Mouse (Mus musculus): ENCODE results near the gene Mcl1. TPM values are rescaled to one million over a fixed set of nuclear protein-coding genes. Genes with fewer than 3 reads are reported as not detected.
A peak's percentile ranks its signal among the peaks of the same experiment; 100 is the strongest.

Mcl1 gene
- polyA plus RNA-seq, 1 experiment from 2014 or later: 51.8 TPM

DNA sequence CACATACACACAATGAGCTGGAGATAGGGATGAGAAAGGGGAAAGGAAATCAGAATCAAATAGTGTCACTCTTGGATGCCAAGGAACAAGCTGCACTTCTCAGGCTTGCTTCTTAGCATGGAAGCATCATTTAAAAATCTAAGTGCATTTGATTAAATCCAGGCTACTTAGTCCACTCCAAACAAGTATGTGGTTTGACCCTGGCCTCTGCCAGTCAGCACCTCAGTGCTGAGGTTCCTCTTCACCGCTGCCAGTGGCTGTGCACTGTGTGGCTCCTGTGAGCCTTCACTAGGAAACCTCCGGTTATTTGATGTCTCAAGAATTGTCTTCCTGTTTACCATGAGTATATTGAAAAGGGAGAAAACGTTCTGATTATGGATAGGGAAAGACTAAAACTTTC is 27.7 kb upstream of the Mcl1 start:
- ATAC-seq (ENCODE audit: insufficient number of reproducible peaks, low FRiP score, low TSS enrichment, low read depth): no peak
- Histone ChIP-seq H3K27ac (replicated peaks) (no peak overlapping the region), H3K4me1 (peaks cover 6% of the 10 kb centered on the region), H3K9me3 (replicated peaks) (no peaks in the 10 kb centered on the region), H3K4me3 (replicated peaks) (no peak overlapping the region), H3K36me3 (peaks cover 84% of the 10 kb centered on the region), H3K27me3 (no peaks in the 10 kb centered on the region), H3K4me2 (replicated peaks) (no peak overlapping the region), H3K9ac (no peak overlapping the region)
- 76% methylated on average over 3 of the region's 3 CpGs for WGBS

GRCm38 (mm10) chr3:95631304-95631703 is 27.3 kb upstream of the Mcl1 start:
- H3K4me2 ChIP-seq (replicated peaks): no peak overlapping the region
- H3K27ac ChIP-seq (replicated peaks): no peak overlapping the region
- 76% methylated on average over 6 of the region's 6 CpGs for WGBS
- H3K4me3 ChIP-seq (replicated peaks): no peak overlapping the region
- peaks cover 88% of the 10 kb centered on the region for H3K36me3 ChIP-seq
- no peaks in the 10 kb centered on the region for H3K9me3 ChIP-seq (replicated peaks)
- H3K4me1 ChIP-seq: peaks cover 1% of the 10 kb centered on the region
- no peak for ATAC-seq (ENCODE audit: insufficient number of reproducible peaks, low FRiP score, low TSS enrichment, low read depth)
- H3K27me3 ChIP-seq: no peaks in the 10 kb centered on the region
- no peak overlapping the region for H3K9ac ChIP-seq

DNA sequence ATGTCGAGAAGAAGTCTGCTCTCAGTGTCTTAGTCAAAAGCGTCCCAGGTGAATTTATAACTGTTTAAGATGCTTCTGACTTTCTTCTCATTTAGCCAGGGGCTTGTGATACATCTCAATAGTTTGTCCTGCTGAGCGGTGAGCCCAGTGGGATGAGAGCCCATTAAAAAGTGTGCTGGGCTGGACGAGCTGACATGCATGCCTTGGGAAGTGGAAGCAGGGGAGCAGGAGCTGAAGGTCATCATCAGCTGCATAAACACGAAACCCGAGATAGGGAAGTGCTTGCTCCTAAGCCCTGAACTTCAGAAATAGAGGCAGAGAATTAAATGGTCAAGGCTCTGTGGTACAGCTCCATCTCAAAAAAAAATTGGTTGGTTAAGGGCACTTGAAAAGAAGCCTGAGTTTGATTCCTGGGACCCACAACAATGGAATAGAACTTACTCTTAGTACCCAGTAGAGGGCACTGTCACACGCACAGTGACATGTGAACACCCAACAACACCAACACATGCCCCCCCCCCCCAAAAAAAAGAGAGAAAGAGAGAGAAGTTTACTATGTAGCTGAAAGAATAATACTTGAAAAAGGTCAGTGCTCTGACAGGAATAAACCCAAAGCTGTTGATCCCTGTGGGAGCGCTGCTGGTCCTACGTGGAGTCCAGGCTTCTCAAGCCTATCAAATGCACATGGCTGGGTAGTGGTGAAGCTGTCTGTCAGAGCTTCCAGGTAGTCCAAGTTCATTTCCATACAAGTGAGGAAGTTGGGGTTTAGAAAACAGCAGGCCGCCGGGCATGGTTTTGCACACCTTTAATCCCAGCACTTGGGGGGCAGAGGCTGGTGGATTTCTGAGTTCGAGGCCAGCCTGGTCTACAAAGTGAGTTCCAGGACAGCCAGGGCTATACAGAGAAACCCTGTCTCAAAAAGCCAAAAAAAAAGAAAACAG is 25.7 kb upstream of the Mcl1 start:
- no peak overlapping the region for H3K4me2 ChIP-seq (replicated peaks)
- no peak overlapping the region for H3K4me3 ChIP-seq (replicated peaks)
- H3K36me3 ChIP-seq: peaks cover 78% of the 10 kb centered on the region
- 75% methylated on average over 12 of the region's 12 CpGs for WGBS
- no peaks in the 10 kb centered on the region for H3K27me3 ChIP-seq
- no peaks in the 10 kb centered on the region for H3K4me1 ChIP-seq
- ATAC-seq (ENCODE audit: insufficient number of reproducible peaks, low FRiP score, low TSS enrichment, low read depth): no peak
- H3K9ac ChIP-seq: no peak overlapping the region
- H3K9me3 ChIP-seq (replicated peaks): no peaks in the 10 kb centered on the region
- no peak overlapping the region for H3K27ac ChIP-seq (replicated peaks)

- Histone ChIP-seq H3K36me3 (peaks cover 53% of the 10 kb centered on the region), H3K27ac (replicated peaks) (no peak overlapping the region), H3K4me1 (no peaks in the 10 kb centered on the region), H3K4me3 (replicated peaks) (no peak overlapping the region), H3K9me3 (replicated peaks) (no peaks in the 10 kb centered on the region), H3K4me2 (replicated peaks) (no peak overlapping the region), H3K27me3 (no peaks in the 10 kb centered on the region), H3K9ac (no peak overlapping the region)
- ATAC-seq (ENCODE audit: insufficient number of reproducible peaks, low FRiP score, low TSS enrichment, low read depth): no peak
- WGBS: 64% methylated on average over 4 of the region's 4 CpGs
Observed at GRCm38 (mm10) chr3:95635636-95636035, 23.0 kb upstream of the Mcl1 start.

DNA sequence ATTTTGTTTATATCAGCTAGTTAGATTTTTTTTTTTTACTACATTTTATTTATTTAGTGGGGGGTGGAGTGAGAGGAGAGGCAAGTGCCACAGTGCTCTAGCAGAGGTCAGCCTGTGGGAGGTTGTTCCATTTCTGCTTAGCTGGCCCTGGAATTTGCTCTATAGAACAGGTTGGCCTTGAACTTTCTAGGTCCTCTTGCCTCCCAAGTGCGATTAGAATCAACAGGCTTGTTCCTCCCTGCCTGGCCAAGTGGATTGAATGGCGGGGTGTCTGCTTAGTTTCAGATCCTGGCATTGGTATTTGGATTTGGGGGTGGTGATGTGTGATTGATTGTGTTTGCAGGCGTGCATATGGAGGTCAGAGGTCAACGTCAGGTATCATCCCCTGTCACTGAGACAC is 22.5 kb upstream of the Mcl1 start:
- WGBS: 84% methylated on average over 4 of the region's 4 CpGs
- no peak overlapping the region for H3K4me2 ChIP-seq (replicated peaks)
- no peak overlapping the region for H3K9ac ChIP-seq
- H3K9me3 ChIP-seq (replicated peaks): no peaks in the 10 kb centered on the region
- no peaks in the 10 kb centered on the region for H3K27me3 ChIP-seq
- H3K4me1 ChIP-seq: no peaks in the 10 kb centered on the region
- ATAC-seq (ENCODE audit: insufficient number of reproducible peaks, low FRiP score, low TSS enrichment, low read depth): no peak
- H3K36me3 ChIP-seq: peaks cover 48% of the 10 kb centered on the region
- H3K27ac ChIP-seq (replicated peaks): no peak overlapping the region
- no peak overlapping the region for H3K4me3 ChIP-seq (replicated peaks)

GRCm38 (mm10) chr3:95639694-95640093 is 18.9 kb upstream of the Mcl1 start:
- Histone ChIP-seq H3K36me3 (peaks cover 21% of the 10 kb centered on the region), H3K4me2 (replicated peaks) (no peak overlapping the region), H3K9ac (no peak overlapping the region), H3K27ac (replicated peaks) (no peak overlapping the region), H3K4me1 (no peaks in the 10 kb centered on the region), H3K4me3 (replicated peaks) (no peak overlapping the region), H3K9me3 (replicated peaks) (no peaks in the 10 kb centered on the region), H3K27me3 (no peaks in the 10 kb centered on the region)
- WGBS: 96% methylated on average over 1 of the region's 1 CpGs
- no peak for ATAC-seq (ENCODE audit: insufficient number of reproducible peaks, low FRiP score, low TSS enrichment, low read depth)

DNA sequence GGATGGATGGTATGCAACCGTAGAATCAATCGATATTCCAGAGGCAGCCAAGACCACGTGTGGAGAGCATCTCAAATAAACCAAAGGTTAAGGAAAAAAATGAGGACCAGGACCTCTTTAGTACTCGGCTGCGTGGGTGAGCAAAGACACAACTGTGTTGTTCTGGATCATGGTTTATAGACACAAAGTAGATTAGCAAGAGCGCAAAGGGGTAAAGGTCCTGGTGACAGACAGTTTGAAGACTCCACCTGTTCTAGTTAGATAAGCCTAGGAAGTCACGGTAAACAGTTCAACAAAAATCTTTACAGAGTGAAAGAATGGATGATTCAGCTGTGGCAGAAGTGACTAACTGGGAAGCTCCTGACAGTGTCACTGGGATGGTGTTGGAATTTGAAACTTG is 15.5 kb upstream of the Mcl1 start:
- H3K4me1 ChIP-seq: no peaks in the 10 kb centered on the region
- H3K9me3 ChIP-seq (replicated peaks): no peaks in the 10 kb centered on the region
- ATAC-seq (ENCODE audit: insufficient number of reproducible peaks, low FRiP score, low TSS enrichment, low read depth): no peak
- 82% methylated on average over 7 of the region's 7 CpGs for WGBS
- H3K36me3 ChIP-seq: 0 out of 2 replicates have a peak, but pooled peaks cover 3% of the 10 kb centered on the region
- H3K27ac ChIP-seq (replicated peaks): no peak overlapping the region
- no peak overlapping the region for H3K4me3 ChIP-seq (replicated peaks)
- H3K27me3 ChIP-seq: no peaks in the 10 kb centered on the region
- no peak overlapping the region for H3K9ac ChIP-seq
- H3K4me2 ChIP-seq (replicated peaks): no peak overlapping the region

- Histone ChIP-seq H3K4me1 (peaks cover 5% of the 10 kb centered on the region; the same call in 1 of the 2 replicates), H3K9me3 (replicated peaks) (no peaks in the 10 kb centered on the region), H3K9ac (no peak overlapping the region), H3K27me3 (no peaks in the 10 kb centered on the region), H3K36me3 (0 out of 2 replicates have a peak, but pooled peaks cover 3% of the 10 kb centered on the region), H3K27ac (replicated peaks) (no peak overlapping the region), H3K4me2 (replicated peaks) (no peak overlapping the region), H3K4me3 (replicated peaks) (no peak overlapping the region)
- WGBS: 59% methylated on average over 10 of the region's 10 CpGs
- ATAC-seq (ENCODE audit: insufficient number of reproducible peaks, low FRiP score, low TSS enrichment, low read depth): no peak
Observed at GRCm38 (mm10) chr3:95645313-95646235, 13.0 kb upstream of the Mcl1 start.

- Histone ChIP-seq H3K9ac (no peak overlapping the region), H3K27ac (replicated peaks) (no peak overlapping the region), H3K9me3 (replicated peaks) (no peaks in the 10 kb centered on the region), H3K4me3 (replicated peaks) (no peak overlapping the region), H3K4me2 (replicated peaks) (no peak overlapping the region), H3K36me3 (no peaks in the 10 kb centered on the region), H3K27me3 (no peaks in the 10 kb centered on the region), H3K4me1 (peaks cover 11% of the 10 kb centered on the region; the same call in 1 of the 2 replicates)
- 84% methylated on average over 5 of the region's 5 CpGs for WGBS
- no peak for ATAC-seq (ENCODE audit: insufficient number of reproducible peaks, low FRiP score, low TSS enrichment, low read depth)
Observed at GRCm38 (mm10) chr3:95648016-95648415, 10.6 kb upstream of the Mcl1 start.

DNA sequence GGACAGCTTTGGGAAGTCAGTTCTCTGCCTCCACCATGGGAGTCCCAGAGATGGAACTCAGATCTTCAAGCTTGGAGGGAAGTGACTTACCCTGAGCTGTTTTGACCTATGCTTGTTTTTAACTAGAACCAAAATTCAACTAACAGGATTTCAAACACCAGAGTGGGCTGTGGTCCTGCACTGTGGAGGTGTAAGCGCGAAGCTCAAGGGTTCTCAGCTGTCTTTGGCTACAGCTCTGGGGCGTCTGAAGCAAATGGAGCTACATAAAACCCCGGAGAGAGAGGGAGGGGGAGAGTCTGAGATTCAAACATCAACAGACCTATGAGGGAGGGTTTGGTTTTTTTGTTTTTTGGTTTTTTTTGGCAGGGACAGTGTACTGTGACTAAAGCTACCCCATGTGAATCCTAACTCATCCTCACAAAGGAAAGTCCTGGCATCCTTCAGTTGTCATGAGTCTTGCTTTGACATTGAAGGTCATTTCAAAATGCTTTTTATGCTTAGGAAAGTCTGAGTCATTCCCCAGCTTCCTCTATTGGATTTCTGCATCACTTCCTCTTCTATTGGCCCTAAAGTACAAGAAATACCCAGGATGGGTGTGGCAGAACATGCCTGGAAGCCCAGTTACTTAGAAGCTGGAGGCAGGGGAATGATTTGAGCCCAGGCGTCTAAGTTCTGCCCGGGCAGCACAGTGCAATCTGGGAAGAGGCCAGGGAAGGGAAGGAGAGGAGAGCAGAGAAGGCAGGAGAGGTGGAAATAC is 8.1 kb upstream of the Mcl1 start:
- Histone ChIP-seq H3K9ac (no peak overlapping the region), H3K9me3 (replicated peaks) (no peaks in the 10 kb centered on the region), H3K4me2 (replicated peaks) (no peak overlapping the region), H3K4me1 (peaks cover 20% of the 10 kb centered on the region; the same call in 1 of the 2 replicates), H3K4me3 (replicated peaks) (no peak overlapping the region), H3K27me3 (no peaks in the 10 kb centered on the region), H3K36me3 (no peaks in the 10 kb centered on the region), H3K27ac (replicated peaks) (peak overlapping the region; percentile 85)
- 0 out of 2 replicates have a peak, but pooled peaks have one; percentile 32 for ATAC-seq (ENCODE audit: insufficient number of reproducible peaks, low FRiP score, low TSS enrichment, low read depth)
- WGBS: 49% methylated on average over 6 of the region's 6 CpGs

GRCm38 (mm10) chr3:95651033-95651373 is 7.6 kb upstream of the Mcl1 start:
- Histone ChIP-seq H3K36me3 (no peaks in the 10 kb centered on the region), H3K9me3 (replicated peaks) (no peaks in the 10 kb centered on the region), H3K27ac (replicated peaks) (peak overlapping the region; percentile 85), H3K4me3 (replicated peaks) (no peak overlapping the region), H3K9ac (no peak overlapping the region), H3K27me3 (no peaks in the 10 kb centered on the region), H3K4me2 (replicated peaks) (no peak overlapping the region), H3K4me1 (peaks cover 20% of the 10 kb centered on the region; the same call in 1 of the 2 replicates)
- ATAC-seq (ENCODE audit: insufficient number of reproducible peaks, low FRiP score, low TSS enrichment, low read depth): no peak
- 71% methylated on average over 3 of the region's 3 CpGs for WGBS
